Mouse (Mus musculus) stomach, postnatal 0 days (tissue): ENCODE measurements around the gene Syt8. TPM values are rescaled to one million over a fixed set of nuclear protein-coding genes. Genes with fewer than 3 reads are reported as not detected.

Experiments
- ATAC-seq: fragments of 200-750 bp; cut with Nextera tagmentation; 2 replicates; pipeline ENCODE4 v1.8.0; 2017; ENCODE audit not compliant: low FRiP score, low TSS enrichment
- DNase-seq: peaks from one replicate; pipeline ENCODE4 v3.0.0-alpha.2; 2016; ENCODE audit warnings: low spot score
- H3K27ac ChIP-seq: fragments of 300-500 bp; sonication (generic); replicated peaks from 2 replicates; pipeline ENCODE4 v1.5.1; 2014; ENCODE audit warnings: mild to moderate bottlenecking, control low read depth
- H3K27me3 ChIP-seq: fragments of 300-500 bp; sonication (generic); 2 replicates; pipeline ENCODE4 v1.6.1; 2014; ENCODE audit warnings: low read length; ENCODE audit not compliant: control insufficient read depth, insufficient read depth
- H3K36me3 ChIP-seq: fragments of 300-500 bp; sonication (generic); 2 replicates; pipeline ENCODE4 v1.6.1; 2014; ENCODE audit warnings: low read length, mixed read lengths; ENCODE audit not compliant: control insufficient read depth, insufficient read depth
- H3K4me1 ChIP-seq: fragments of 300-500 bp; sonication (generic); replicated peaks from 2 replicates; pipeline ENCODE4 v1.6.1; 2014; ENCODE audit warnings: antibody characterized with exemption; ENCODE audit not compliant: control insufficient read depth, insufficient read depth
- H3K4me2 ChIP-seq: fragments of 300-500 bp; sonication (generic); replicated peaks from 2 replicates; pipeline ENCODE4 v1.6.1; 2014; ENCODE audit warnings: low read depth, mild to moderate bottlenecking, control low read depth, moderate library complexity
- H3K4me3 ChIP-seq: fragments of 300-500 bp; sonication (generic); 2 replicates; pipeline ENCODE4 v1.5.1; 2014; ENCODE audit warnings: low read depth, low read length, control low read depth
- H3K9ac ChIP-seq: fragments of 300-500 bp; sonication (generic); 2 replicates; pipeline ENCODE4 v1.6.1; 2014; ENCODE audit warnings: mild to moderate bottlenecking, low read length, control low read depth, mixed read lengths
- H3K9me3 ChIP-seq: fragments of 300-500 bp; sonication (generic); 2 replicates; pipeline ENCODE4 v1.6.1; 2016; ENCODE audit warnings: low read length; ENCODE audit not compliant: control insufficient read depth
- CTCF ChIP-seq: IDR thresholded peaks from 2 replicates; pipeline ENCODE4 v1.5.1; 2016; ENCODE audit warnings: antibody characterized with exemption, low read depth, mild to moderate bottlenecking, moderate library complexity
- EP300 ChIP-seq: optimal IDR thresholded peaks from 2 replicates; pipeline ENCODE3; 2016; ENCODE audit warnings: antibody characterized with exemption
- WGBS: fragments of 180-500 bp; shearing (Covaris S2); extraction: QIAGEN DNeasy Blood & Tissue Kit; methylation state at CpG from one replicate; pipeline ENCODE4 v1.1.7; 2014; 5-methylcytosine and 5-hydroxymethylcytosine counted together
- polyA plus RNA-seq: library from polyadenylated mRNA; unstranded; fragments of >200 nt; fragmentation: Nextera tagmentation; extraction: Ambion mirVana; gene quantifications from 2 replicates; pipeline ENCODE4 v1.2.1, GENCODE M21; 2015

Syt8 gene
- polyA plus RNA-seq, 1 experiment from 2014 or later: 70.7 TPM

DNA sequence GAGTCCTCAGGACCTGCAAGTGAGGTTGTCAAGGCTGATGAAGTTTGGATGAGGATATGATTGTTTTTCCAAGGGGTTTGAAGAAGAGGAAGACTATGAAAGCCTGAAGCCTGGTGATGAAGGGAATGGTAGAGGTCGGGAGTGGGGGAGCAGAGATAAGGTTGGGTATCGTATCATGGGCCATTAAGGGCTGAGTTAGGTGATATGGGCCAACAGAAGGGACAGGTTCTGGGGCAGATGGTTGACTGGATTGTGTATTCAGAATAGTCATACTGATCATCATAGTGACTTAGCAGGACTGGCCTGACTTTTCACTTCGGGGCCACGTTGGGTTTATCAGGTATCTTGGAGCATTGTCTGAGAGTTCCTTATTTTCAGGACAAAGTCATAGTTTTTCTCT is 39.2 kb upstream of the Syt8 start:
- Histone ChIP-seq H3K4me2 (no peak overlapping the region), H3K27ac (peak overlapping the region; percentile 30; the same call in 1 of the 2 replicates), H3K9me3 (no peaks in the 10 kb centered on the region), H3K9ac (no peak overlapping the region), H3K36me3 (no peaks in the 10 kb centered on the region), H3K27me3 (no peaks in the 10 kb centered on the region), H3K4me1 (no peaks in the 10 kb centered on the region), H3K4me3 (no peak overlapping the region)
- ATAC-seq (no peak), DNase-seq (no peak)
- TF ChIP-seq CTCF: no peak
- TF ChIP-seq EP300: no peak
- WGBS: 94% methylated on average over 4 of the region's 4 CpGs

GRCm38 (mm10) chr7:142396611-142397010 is 38.0 kb upstream of the Syt8 start:
- Histone ChIP-seq H3K4me1 (no peaks in the 10 kb centered on the region), H3K4me3 (no peak overlapping the region), H3K36me3 (no peaks in the 10 kb centered on the region), H3K27me3 (no peaks in the 10 kb centered on the region), H3K9me3 (no peaks in the 10 kb centered on the region), H3K9ac (no peak overlapping the region), H3K27ac (peak overlapping the region; percentile 18; the same call in 1 of the 2 replicates), H3K4me2 (no peak overlapping the region)
- TF ChIP-seq EP300 (no peak), CTCF (no peak)
- no peak for DNase-seq
- WGBS: 82% methylated on average over 1 of the region's 1 CpGs
- no peak for ATAC-seq

- H3K4me3 ChIP-seq: no peak overlapping the region
- no peaks in the 10 kb centered on the region for H3K36me3 ChIP-seq
- DNase-seq (no peak), ATAC-seq (no peak; the same call in 1 of the 2 replicates)
- no peaks in the 10 kb centered on the region for H3K9me3 ChIP-seq
- no peak for TF ChIP-seq CTCF
- TF ChIP-seq EP300: no peak
- H3K9ac ChIP-seq: no peak overlapping the region
- peak overlapping the region; percentile 49; the same call in 1 of the 2 replicates for H3K27ac ChIP-seq
- no peak overlapping the region for H3K4me2 ChIP-seq
- H3K4me1 ChIP-seq: no peaks in the 10 kb centered on the region
- 57% methylated on average over 2 of the region's 2 CpGs for WGBS
- no peaks in the 10 kb centered on the region for H3K27me3 ChIP-seq
These were observed 36.6 kb upstream of the Syt8 start for GRCm38 (mm10) chr7:142398052-142398451.

DNA sequence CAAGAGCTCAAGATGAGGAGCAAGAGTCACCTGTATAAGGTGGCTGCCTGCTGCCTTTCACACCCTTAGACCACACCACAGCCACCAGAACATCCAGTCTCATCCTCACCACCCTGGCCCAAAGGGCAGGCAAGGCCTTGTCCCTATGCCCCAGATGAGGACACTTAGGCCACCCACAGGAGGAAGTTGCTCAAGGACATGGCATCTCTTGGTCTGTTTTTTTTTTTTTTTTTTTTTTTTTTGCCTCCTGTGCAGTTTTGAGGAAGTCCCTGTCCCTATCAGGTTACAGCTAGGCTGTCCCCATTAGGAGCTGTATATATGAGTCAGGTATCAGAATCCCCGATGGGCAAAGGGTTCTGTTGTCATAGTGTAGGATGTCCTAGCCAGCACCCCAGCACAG is 35.4 kb upstream of the Syt8 start:
- no peaks in the 10 kb centered on the region for H3K4me1 ChIP-seq
- H3K9ac ChIP-seq: no peak overlapping the region
- H3K27ac ChIP-seq: no peak overlapping the region
- no peaks in the 10 kb centered on the region for H3K36me3 ChIP-seq
- TF ChIP-seq EP300: no peak
- no peak for TF ChIP-seq CTCF
- H3K27me3 ChIP-seq: no peaks in the 10 kb centered on the region
- WGBS: 75% methylated on average over 1 of the region's 1 CpGs
- ATAC-seq: no peak
- no peak overlapping the region for H3K4me2 ChIP-seq
- no peaks in the 10 kb centered on the region for H3K9me3 ChIP-seq
- DNase-seq: no peak
- no peak overlapping the region for H3K4me3 ChIP-seq

GRCm38 (mm10) chr7:142400112-142400749 is 34.4 kb upstream of the Syt8 start:
- Histone ChIP-seq H3K4me2 (no peak overlapping the region), H3K9me3 (no peaks in the 10 kb centered on the region), H3K4me3 (no peak overlapping the region), H3K36me3 (no peaks in the 10 kb centered on the region), H3K27me3 (no peaks in the 10 kb centered on the region), H3K9ac (no peak overlapping the region), H3K27ac (no peak overlapping the region), H3K4me1 (no peaks in the 10 kb centered on the region)
- TF ChIP-seq EP300 (no peak), CTCF (no peak)
- no peak for ATAC-seq
- DNase-seq: no peak
- WGBS: 77% methylated on average over 7 of the region's 7 CpGs

DNA sequence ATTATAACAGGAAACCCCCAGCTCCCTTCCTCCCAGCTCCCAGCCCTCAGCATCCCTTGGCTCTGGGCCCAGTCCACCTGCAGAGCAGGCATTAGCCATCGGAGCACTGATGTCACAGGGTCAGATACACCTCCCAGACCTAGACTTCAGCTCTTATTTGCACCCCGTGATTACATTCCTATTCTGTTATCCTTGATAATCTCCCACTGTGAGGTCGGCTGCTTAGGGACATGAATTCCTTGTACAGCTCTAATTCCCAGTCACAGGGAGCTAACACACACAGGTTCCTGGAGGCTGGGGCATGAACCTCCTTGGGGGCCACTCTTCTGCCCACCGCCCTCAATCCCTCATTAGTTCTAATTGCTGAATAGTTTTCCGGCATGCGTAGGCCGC is 33.9 kb upstream of the Syt8 start:
- Histone ChIP-seq H3K36me3 (no peaks in the 10 kb centered on the region), H3K9ac (no peak overlapping the region), H3K4me2 (no peak overlapping the region), H3K27ac (no peak overlapping the region), H3K27me3 (no peaks in the 10 kb centered on the region), H3K4me3 (no peak overlapping the region), H3K9me3 (no peaks in the 10 kb centered on the region), H3K4me1 (no peaks in the 10 kb centered on the region)
- no peak for ATAC-seq
- DNase-seq: no peak
- WGBS: 46% methylated on average over 7 of the region's 7 CpGs
- no peak for TF ChIP-seq CTCF
- no peak for TF ChIP-seq EP300
